Mouse (Mus musculus) kidney, postnatal 25 days (tissue): ENCODE results near the gene Nisch.

Source experiments
- DNase-seq, 2 experiments: peaks; one replicate each; pipeline ENCODE4 v3.0.0; 2021; ENCODE audit warnings: mixed read lengths in 2 of 2

Nisch gene

GRCm38 (mm10) chr14:31189348-31189747 lies 27.4 kb downstream of the Nisch start:
- DNase-seq = no peak

DNA sequence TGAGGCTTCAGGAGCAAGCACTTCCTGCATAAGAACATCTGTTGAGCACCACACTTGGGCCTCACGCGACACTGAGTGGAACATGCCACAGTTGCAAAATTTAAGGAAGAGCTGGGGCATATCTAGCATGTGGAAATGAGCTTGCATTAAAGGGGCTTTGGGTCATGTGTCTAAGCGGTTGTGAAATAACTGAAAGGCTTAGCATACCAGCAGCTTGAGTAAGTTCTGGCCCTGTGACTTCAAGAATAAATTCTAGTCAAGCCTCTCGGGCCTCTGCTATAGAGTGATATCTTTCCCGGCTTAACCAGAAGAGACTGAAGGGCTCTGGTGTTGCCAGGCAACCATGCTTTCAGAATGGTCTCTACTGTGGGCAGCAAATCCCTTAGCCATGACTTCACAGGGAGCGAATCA lies 28.0 kb downstream of the Nisch start:
- DNase-seq = no peak

- DNase-seq = peak; percentile 89 to 91
Measured at GRCm38 (mm10) chr14:31186656-31187055, 30.1 kb downstream of the Nisch start.

DNA sequence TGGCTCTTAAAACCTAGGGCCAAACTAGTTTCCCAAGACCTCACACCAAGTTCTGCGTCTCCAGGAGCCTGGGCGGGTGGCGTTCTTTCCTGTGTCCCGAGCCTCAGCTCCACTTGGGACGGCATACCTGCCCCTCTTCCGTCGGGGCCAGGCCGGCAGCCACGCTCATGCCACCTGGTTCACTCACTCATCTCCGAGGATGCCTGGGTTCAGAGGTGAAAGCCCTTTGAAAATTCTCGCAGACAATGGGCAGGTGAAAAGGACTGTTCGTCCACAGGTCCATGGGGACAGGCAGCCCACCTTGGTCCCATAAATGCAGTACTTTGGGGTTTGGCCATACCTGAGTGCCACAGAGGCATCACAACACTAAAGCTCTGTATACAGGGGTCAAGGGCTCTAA lies 32.6 kb downstream of the Nisch start:
- no peak for DNase-seq

DNA sequence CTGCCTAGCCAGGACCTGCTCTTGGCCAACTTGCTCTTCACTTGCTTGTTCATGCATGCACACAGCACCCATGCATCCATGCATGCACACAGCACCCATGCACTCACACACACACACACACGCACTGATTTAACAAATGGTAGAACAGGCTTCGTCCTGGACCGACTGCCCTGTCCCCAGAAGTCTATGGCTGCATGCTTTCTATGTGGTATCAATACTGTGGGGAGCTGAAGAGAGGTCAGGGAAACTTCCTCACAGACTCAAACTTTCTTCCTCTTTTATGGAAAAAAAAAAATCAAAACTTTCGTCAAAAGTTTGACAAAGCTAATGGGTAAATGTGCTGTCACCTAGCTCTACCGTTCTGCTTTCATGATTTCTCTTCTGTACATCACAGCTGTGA lies 33.2 kb downstream of the Nisch start:
- DNase-seq = no peak

GRCm38 (mm10) chr14:31182786-31183290 lies 33.9 kb downstream of the Nisch start:
- DNase-seq = peak; percentile 68 to 88

DNA sequence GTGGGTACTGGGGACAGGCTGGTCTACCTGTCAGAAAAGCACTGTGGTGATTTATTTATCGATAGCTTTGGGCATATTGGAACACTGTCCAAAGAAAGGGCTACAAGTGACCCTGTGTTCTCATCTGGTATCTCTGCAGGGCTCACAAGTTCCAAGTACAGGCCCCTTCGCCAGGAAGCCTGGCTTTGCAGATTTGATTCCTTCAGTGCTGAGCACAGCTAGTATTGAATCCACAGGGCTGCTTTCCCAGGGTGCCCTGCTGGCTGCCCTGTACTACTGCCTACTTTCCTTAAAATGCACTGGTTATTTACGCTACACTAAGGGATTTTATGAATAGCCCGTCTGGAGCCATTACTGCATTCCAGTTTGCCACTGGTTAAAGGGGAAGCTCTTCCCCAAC lies 35.2 kb downstream of the Nisch start:
- DNase-seq = no peak

GRCm38 (mm10) chr14:31179677-31180365 lies 36.9 kb downstream of the Nisch start:
- peak; percentile 85 to 91 for DNase-seq

DNA sequence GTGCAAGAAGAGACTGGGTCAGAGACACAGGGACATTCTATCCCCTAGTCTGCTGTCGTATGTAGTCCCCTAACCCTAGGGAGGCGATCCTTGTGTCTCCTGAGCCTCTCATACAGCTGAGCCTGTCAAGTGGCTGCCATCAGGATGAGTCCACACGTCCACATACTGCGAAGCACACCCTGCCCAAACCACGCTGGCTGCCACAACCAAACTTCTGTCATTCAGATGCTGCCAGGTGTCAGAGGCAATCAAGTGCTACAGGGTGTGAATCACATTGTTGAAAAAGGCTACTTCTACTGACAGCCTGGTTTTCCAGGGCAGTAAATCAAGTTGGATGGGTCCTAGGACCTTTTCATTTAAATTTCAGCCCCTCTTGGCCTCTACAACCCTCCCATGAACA lies 39.0 kb downstream of the Nisch start:
- DNase-seq = no peak

GRCm38 (mm10) chr14:31177287-31177686 lies 39.5 kb downstream of the Nisch start:
- no peak for DNase-seq

- no peak for DNase-seq
Measured at GRCm38 (mm10) chr14:31173537-31173936, 43.2 kb downstream of the Nisch start.

- peak; percentile 58 to 74 for DNase-seq
Measured at GRCm38 (mm10) chr14:31172781-31173455, 43.8 kb downstream of the Nisch start.

DNA sequence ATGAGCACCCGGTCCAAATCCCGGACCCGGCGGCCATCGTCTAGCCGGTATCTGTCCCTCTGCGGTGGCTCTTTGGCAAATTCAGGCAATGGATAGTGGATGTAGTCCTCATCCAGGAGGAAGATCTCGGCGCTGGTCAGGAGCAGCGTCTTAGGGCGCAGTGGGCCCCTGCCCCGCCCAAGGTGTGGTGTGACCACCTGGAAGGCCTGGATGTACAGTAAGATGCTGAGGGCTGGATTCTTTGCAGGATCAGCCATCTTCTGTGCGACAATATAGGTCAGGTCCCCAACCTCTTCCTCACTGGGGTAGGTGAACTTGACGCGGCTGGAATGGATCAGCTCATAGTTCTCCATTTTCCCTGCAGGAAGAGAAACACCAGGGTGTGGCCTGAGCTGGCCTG lies 44.9 kb downstream of the Nisch start:
- DNase-seq = no peak

DNA sequence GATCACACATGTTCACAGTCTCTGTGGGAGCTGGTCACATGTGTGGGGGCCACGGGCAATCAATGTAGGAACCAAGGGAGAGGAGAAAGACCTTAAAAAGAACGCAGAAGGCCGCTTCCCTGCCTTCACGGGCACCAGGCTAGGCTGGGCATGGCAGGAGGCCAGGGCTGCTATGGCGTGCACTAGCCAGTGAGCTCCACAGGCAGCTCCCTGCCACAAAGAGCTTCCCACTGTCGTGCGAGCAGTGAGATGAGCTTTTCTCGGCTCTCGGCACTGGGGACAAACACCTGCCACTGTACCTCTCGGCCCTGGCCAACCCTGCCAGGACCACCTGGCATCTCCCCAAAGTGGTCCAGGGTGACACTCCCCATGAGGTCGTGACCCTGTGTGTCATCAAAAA lies 45.4 kb downstream of the Nisch start:
- no peak for DNase-seq

- no peak for DNase-seq
Measured at GRCm38 (mm10) chr14:31170963-31171362, 45.8 kb downstream of the Nisch start.

DNA sequence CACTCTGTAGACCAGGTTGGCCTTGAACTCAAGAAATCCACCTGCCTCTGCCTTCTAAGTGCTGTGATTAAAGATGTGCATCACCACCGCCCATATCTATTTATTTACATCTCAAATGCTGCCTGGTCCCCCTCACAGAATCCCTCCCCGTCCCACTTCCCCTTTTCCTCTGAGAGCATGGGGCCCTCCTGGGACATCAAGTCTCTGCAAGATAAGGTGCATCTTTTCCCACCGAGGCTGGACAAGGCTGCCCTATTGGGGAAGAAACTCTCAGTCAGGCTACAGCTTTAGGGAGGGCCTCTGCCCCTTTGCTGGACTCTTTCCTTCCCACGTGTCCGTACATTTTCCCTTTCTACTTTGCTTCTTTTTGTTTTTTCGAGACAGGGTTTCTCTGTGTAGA lies 47.2 kb downstream of the Nisch start:
- DNase-seq = no peak

DNA sequence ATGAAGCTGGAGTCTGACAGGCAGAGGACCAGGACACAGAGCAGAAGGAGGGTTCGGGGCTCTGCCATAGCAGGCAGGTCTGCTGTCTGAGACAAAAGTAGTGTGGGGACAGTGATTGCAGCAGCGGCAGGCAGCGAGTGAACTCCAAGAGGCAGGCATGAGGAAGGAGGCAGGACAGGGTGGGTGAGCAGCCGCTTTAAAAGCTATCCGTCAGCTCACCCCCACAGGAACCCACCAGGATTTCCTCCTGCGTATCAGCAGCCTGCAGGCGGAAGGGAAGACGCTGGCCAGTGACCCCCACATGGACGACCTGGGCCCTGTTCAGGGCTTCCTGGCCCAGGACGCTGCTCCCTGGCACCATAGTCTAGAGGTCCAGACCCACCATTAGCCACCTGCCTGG lies 48.3 kb downstream of the Nisch start, which contains the start of gene Stab1:
TSS of gene Stab1 (minus strand) at position 217 of the 400 bp plus-strand sequence.
- peak; percentile 55 to 84 for DNase-seq

DNA sequence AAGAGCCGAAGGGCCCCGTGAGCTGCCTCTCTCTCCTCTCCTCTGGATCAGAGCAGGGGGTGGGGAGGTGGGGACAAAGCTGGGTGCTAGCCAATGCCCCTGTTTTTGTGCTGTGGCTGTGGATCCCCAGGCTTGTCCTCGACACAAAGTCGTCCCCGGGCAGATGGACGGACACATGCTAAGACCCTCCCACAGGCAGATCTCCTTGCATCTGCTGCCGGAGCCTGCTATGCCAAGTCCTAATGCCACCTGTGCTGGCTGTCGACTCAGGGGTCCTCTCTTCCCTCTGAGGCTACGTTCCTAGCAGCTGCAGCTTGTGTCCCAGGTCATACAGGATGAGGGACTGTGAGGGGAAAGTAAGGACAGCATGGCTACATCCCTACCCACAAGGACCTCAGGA lies 49.9 kb downstream of the Nisch start:
- DNase-seq = no peak

DNA sequence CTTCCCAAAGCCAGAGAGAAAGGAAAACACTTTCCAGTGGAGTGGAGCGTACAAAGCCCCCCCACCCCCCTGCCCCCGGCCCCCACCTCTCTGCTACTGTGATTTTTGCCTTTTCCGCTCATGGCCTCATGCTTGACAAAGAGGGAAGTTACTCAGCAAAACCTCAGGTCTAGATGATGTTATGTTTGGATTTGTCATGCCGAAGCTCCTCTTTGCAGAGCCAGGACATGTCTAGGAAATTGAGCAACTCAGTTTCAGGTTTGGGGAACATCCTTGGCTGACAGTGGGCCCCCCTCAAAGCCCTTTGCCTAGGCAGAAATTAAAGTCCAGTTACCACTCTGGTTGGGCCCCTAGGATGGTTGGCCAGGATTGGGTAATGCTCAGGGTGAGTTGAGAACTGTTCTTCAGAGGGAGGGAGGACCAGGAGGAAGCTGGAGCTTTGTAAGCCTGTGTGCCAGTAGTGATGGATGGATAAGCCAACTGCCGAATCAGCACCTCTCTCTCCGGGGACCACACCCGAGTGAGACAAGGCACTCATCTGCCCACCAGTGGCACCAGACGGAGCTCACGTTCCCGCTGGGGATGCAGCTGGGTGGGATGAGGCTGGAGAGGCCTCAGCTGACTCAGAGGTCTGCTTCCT lies 50.6 kb downstream of the Nisch start:
- no peak for DNase-seq

DNA sequence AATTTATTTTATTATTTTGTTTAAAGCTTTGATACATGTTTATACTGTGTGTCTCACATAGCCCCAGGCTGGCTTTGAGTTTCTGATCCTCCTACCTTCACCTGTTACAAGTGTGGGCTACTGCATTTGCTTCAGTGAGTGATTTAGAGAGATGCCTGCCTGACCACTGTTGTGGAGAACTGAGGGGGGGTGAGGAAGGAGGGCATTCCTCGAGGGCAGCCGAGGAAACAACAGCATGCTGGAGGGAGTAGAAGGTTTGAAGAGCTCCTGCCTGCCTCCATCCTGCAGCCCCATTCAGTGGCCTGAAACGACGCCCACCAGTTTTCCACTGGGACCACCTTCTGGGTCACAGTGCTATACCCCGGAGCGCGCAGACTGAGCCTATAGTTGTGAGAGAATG lies 51.3 kb downstream of the Nisch start:
- DNase-seq = peak in 1 of 2 experiments; percentile 33

DNA sequence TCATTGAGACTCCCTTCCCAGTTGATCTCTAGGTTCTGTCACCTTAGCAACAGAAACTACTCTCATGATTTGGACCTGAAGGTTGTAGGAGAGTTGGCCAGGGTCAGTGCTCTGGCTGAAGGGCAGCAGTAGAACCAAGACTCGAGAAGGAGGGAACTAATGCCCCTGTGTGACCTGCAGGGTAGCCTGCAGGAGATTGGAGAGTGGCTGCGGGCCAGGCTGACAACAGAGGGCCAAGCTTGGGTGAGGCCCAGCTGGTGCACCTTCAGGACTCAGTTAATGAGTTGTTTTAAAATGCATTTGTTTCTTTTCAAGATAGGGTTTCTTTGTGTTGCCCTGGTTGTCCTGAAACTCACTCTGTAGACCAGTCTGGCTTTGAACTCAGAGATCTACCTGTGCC lies 51.7 kb downstream of the Nisch start:
- DNase-seq = peak in 1 of 2 experiments; percentile 50

DNA sequence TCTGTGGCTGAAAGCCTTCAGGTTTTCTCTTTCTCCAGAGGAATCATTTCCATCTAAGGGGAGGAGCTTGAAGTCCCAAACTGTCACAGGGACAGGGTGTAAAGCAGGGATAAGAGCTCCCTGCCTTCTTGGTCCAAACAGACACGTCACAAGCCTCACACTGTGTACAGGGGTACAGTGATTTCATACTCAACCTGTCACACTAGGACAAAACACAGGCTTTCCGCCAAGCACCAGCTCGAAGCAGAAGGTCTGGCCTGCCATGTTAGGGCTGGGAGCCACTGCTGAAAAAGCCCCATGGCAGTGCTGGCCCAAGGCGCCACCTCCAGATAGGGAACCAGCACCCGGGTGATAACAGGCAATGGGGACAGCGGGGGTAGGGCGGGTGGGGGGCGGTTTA lies 52.7 kb downstream of the Nisch start:
- no peak for DNase-seq

DNA sequence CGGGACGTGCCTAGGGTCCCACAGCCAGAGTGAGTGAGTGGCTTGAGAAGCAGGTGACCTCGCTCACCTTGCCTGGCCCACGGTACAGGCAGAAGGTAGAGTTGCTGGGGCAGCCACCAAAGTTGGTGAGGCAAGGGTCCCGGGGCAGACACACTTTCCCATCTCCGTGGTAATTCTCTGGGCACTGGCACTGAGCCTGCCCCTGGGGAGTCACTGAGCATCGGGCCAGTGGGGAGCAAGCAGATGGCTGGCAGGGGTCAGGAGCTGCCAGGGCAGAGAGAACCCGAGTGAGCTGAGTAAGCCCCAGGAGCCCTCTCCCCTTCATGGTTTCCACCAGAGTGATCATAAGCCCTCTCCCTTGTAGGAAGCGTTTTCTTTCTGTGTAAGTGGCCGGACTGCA lies 55.1 kb downstream of the Nisch start:
- no peak for DNase-seq

- no peak for DNase-seq
Measured at GRCm38 (mm10) chr14:31161191-31161590, 55.6 kb downstream of the Nisch start.
